Mouse (Mus musculus) induced T-regulatory cell, adult 2 months (primary cell): ENCODE measurements around the gene Dop1b.
A peak's percentile ranks its signal among the peaks of the same experiment; 100 is the strongest.
"Not testable (repeated sequence)": the region's sequence is repeated elsewhere in the genome, so short reads cannot be mapped to it uniquely, and the experiment has no call there.

ENCODE experiments used
- DNase-seq: peaks from one replicate; pipeline ENCODE4 v3.0.0-alpha.2; 2012; ENCODE audit warnings: low read depth

The Dop1b gene

GRCm38 (mm10) chr16:93711411-93712188 is at the start of gene Dop1b:
Gene Dop1b, plus strand, starts transcription at chr16:93711904.
- DNase-seq, result peak; percentile 99

GRCm38 (mm10) chr16:93667976-93668375 is 43.7 kb upstream of the Dop1b start:
- no peak for DNase-seq

DNA sequence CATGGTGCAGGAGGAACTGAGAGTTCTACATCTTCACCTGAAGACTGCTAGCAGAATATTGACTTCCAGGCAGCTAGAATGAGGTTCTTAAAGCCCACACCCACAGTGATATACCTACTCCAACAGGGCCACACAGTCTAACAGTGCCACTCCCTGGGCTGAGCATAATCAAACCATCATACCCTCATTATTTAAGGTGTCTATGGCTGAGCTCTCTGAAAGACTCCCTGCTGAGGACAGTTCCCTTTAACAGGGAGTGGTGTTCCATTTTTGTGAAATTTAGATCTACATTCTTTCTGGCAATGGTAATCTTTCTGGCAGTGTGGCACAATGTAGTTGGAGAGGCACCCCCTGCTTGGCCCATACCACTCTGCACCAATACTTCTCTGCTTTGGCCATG is 42.2 kb upstream of the Dop1b start:
- no peak for DNase-seq

DNA sequence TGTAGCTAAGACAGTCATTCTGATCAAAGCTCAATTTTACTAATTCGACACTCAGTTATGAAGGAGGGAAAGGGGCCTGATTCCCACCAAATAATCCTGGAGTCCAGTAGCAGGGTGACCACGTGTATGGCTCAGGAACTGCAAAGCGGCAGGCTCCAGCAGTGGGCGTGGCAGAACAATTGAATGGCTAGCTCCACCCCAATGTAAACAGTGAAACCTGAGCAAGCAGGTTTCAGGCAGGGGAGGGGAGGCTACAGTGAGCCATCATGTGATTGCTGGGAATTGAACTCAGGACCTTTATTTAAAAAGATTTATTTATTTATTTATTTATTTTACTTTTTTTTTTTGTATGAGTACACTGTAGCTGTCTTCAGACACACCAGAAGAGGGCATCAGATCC is 41.2 kb upstream of the Dop1b start:
- DNase-seq, result not testable (repeated sequence)

DNA sequence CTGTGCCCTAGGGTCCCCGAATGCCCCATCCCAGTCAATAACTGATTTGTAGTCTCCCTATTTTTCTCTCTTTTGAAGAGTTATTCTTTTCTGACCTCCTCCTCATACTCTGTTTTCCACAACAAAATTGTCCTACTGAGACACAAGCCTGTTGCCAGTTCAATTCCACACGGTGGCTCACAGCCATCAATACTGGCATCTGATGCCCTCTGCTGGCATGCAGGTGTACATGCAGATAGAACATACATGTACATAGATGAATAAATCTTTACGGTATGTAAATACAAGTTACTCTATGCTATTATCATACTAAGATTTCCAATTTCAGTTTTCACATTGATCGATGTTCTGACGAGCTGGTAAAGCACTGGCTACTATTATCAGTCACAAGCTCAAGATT is 40.6 kb upstream of the Dop1b start:
- DNase-seq, result peak; percentile 28

DNA sequence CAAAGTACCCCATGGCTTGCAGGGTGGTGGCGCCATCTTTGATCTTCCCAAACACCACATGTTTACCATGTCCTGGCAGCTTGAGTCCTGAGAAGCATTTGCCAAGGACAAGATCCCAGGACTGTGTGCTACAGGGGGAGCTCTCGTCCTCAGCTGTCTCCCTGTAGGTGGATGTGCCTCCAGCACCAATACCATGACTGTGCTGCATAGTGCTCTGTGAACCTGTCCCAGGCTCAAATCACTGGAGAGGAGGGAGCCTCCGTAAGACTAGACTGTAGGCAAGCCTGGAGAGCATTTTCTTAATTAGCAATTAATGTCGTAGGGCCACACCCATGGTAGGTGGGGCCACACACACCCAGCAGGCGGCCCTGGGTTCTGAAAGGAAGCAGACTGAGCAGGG is 35.3 kb upstream of the Dop1b start:
- no peak for DNase-seq

- no peak for DNase-seq
Observed at GRCm38 (mm10) chr16:93678206-93678605, 33.5 kb upstream of the Dop1b start.

GRCm38 (mm10) chr16:93679165-93679564 is 32.5 kb upstream of the Dop1b start:
- DNase-seq, result no peak

- no peak for DNase-seq
Observed at GRCm38 (mm10) chr16:93682156-93682688, 29.5 kb upstream of the Dop1b start.

DNA sequence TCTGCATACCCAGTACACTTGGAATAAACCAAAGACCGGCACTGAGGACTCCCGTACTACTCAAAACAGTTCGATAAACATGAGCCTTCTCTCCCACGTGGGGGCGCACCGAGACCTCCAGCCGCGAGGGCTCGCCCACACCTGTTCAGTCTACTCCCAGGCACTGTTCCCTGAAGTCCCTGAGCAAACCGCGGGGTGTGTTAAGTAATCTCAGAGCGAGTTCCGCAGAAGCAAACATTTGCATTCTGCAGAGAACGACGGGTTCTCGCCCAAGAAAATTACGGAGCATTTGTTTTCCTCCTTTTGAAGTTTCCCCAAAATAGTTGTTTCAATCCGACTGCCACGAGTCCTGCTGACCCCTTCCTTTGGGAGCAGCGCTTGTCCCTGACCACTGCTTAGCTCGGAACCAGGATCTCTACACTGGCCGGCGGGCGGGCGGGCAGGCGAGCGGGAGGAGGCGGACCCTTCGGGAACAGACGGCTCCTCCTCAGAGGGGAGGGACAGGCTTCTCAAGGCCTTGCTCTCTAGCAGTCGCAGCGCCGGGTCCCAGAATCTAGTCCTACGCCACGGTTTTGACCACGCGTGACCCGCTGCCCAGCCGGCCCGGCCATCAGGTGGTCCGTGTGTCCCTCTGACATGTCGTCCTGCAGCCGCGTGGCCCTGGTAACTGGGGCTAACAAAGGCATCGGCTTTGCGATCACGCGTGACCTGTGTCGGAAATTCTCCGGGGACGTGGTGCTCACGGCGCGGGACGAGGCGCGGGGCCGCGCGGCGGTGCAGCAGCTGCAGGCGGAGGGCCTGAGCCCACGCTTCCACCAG is 28.8 kb upstream of the Dop1b start, which contains the start of gene Cbr3:
Gene Cbr3 (plus strand): TSS at position 527 of the 819 bp plus-strand sequence.
- DNase-seq, result peak; percentile 77

- peak; percentile 29 for DNase-seq
Observed at GRCm38 (mm10) chr16:93683508-93684236, 28.0 kb upstream of the Dop1b start.

GRCm38 (mm10) chr16:93684441-93684840 is 27.3 kb upstream of the Dop1b start:
- no peak for DNase-seq

- peak; percentile 68 for DNase-seq
Observed at GRCm38 (mm10) chr16:93685783-93686182, 25.9 kb upstream of the Dop1b start.

DNA sequence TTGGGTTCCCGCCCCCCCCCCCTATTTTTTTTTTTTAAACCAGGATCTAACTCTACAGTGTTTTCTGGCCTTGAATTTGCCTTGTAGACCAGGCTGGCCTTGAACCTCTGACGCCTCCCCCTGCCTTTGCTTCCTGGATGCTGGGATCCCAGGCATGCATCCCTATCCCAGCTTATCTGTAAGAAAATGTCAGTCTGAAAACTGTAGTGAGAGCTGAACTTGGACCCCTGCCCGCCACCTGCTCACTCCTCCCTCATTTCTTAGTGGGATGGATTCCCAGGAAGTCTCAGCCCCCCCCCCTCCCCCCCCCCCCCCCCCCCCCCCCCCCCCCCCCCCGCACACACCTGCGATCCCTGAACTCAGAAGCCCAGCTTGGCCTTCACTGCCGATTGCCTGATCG is 25.3 kb upstream of the Dop1b start:
- DNase-seq, result no peak

DNA sequence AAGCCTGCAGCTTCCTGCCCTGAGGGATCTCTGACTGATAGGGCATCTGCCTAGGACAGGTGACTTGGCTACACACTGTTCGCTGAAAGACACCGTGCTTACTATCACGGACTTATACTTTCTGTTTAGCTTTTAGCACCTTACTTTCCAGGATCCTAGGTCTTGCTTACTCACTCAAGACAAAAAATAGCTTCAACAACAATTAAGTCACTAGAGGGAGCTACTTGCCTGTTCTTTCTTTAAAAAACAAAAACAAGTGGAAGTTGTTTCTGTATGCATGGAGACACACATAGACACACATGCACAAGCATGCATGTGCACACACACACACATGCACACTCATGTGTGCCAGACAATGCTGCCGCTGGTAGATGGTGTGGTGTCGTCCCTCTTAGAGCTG is 24.8 kb upstream of the Dop1b start:
- peak; percentile 84 for DNase-seq

DNA sequence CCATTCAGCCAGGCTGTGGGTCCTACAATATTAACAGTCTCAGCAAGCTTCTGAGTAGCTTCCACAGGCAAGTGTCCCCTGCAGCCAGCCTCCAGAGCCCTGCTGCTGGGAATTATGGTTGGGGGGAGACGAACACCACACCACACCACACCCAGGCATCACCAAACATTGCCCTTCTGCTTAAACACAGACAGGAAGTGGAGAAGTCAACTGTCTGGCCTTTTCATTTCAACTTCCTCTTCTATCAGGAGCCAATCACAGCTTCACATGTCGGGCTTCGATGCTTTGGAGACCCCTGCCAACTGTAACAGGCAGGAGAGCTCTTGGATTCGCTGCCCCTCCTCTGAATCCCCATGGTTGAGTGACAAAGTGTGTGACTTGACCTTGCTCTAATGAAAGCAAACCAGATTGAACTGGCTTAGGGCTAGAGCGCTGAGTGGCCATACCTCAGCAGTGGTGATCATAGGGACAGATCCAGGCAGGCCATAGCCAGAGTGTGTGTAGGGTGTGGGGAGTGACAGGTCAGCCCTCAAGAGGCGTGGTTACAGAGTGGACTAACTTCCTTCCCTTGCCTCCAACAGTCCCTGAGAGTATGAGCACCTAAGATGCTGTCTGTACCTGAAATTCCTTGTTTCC is 20.4 kb upstream of the Dop1b start:
- DNase-seq, result no peak

DNA sequence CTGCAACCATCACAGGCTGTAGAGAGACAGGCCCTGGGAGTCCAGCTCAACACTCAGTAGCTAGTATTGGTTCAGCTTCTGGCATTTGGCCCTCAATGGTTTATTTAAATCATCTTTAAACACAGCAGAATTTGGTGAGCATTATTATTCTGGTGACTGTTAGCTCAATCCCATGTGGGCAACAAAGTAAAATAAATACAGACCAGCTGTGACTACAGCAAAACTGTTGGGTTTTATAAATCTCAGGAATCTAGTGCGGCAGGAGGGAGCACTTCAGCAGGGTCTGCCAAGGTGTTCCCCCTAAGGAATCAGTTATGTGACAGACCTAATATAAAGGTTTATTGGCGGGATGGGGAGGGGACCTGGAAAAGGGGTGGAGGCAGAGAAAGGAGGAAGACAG is 19.0 kb upstream of the Dop1b start:
- no peak for DNase-seq

- DNase-seq, result no peak
Observed at GRCm38 (mm10) chr16:93707116-93707515, 4.6 kb upstream of the Dop1b start.

- no peak for DNase-seq
Observed at GRCm38 (mm10) chr16:93709217-93709616, 2.5 kb upstream of the Dop1b start.

- peak; percentile 90 for DNase-seq
Observed at GRCm38 (mm10) chr16:93710924-93711323, 780 bp upstream of the Dop1b start.

- DNase-seq, result peak; percentile 61
Observed at GRCm38 (mm10) chr16:93712189-93712885, 633 bp downstream of the Dop1b start.
